Mouse (Mus musculus): Measurements from ENCODE around the gene Bcl10.

DNA sequence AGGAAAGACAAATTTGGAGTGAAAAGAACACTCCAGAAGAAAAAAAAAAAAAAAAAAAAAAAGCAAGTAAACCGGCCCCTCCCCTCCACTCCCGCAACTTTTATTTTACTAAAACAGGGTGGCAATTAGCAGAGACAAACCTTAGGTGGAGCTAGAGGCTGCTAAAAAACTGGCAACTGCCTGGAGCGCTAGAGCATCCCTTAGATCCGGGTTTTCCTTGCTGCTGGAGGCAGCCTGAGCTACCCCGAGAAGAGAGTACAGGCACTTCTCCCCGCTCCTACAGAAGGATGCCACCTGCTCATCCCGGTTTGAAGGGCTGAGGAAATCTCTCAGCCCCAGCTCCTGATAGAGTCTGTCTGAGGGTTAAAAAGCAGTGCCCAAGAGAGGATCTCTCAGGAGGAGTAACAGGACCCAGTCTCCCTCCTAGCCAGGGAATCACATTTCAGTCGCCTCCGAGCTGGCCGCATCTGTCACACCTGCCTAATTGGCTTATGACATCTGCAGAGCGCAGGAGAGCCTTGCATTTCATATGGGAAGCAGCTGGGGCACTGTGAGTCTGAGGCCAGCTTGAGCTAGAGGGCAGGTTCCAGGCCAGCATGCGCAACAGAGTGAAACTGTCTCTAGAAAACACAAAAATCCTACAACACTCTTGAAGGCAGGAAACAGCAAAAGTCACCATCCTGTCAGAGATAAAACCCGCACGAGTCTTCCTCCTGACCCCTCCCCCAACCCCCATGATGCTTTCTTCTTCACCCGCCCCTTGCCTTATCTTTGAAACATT lies 27.6 kb downstream of the Bcl10 start:
- TF ChIP-seq CTCF (conservative IDR thresholded peaks at IDR 0.05; ENCODE audit: low read length) (peak; percentile 23), NANOG (IDR thresholded peaks at IDR 0.05; ENCODE audit: borderline replicate concordance, low read length) (no peak), POU5F1 (IDR thresholded peaks at IDR 0.05; ENCODE audit: borderline replicate concordance, low read length) (no peak)
